Mouse (Mus musculus) T-helper 17 cell (primary cell): ENCODE data around the gene Cxcl13.

Source experiments
- in situ Hi-C, 2 experiments: fragments of 300-600 bp; cut with MboI, MseI; formaldehyde crosslinking; loops; 1 replicate in 1 of 2; 2 replicates in 1 of 2; pipeline ENCODE4 v1.15.1; 2025; ENCODE audit warnings: high pct_unique_total_duplicates in 2 of 2

Cxcl13 gene

GRCm38 (mm10) chr5:95983797-95984486 lies 27.2 kb downstream of the Cxcl13 start:
- in situ Hi-C loops = no loop called here

GRCm38 (mm10) chr5:95991339-95992292 lies 34.9 kb downstream of the Cxcl13 start:
- in situ Hi-C loops = no loop called here

GRCm38 (mm10) chr5:95997276-95997675 lies 40.5 kb downstream of the Cxcl13 start:
- in situ Hi-C loops = no loop called here

GRCm38 (mm10) chr5:96003348-96003747 lies 46.6 kb downstream of the Cxcl13 start:
- in situ Hi-C loops = no loop called here

GRCm38 (mm10) chr5:96008274-96008842 lies 51.6 kb downstream of the Cxcl13 start:
- in situ Hi-C loops = no loop called here

GRCm38 (mm10) chr5:96009076-96009475 lies 52.3 kb downstream of the Cxcl13 start:
- in situ Hi-C loops = no loop called here
